Mouse (Mus musculus) left cerebral cortex, postnatal 10 days (tissue): ENCODE measurements around the gene Adamtsl5. TPM values are rescaled to one million over a fixed set of nuclear protein-coding genes. Genes with fewer than 3 reads are reported as not detected.
"Not testable (repeated sequence)": the region's sequence is repeated elsewhere in the genome, so short reads cannot be mapped to it uniquely, and the experiment has no call there.

Experiments used
- DNase-seq, 2 experiments: peaks; one replicate each; pipeline ENCODE4 v3.0.0; 2021 to 2022; ENCODE audit warnings: low spot score in 2 of 2, mixed read lengths in 1 of 2; ENCODE audit errors: extremely low spot score in 1 of 2
- intact Hi-C: fragments of 180-260 bp; cut with DNase I; formaldehyde crosslinking; loops from one replicate; pipeline ENCODE4 v1.15.1; 2025
- total RNA-seq, 2 experiments: library from RNA; stranded (reverse); gene quantifications; 2 replicates each; pipeline ENCODE4 v1.2.3; 2021

Gene Adamtsl5
- total RNA-seq, 2 experiments from 2014 or later, result 0.66 to 0.85 TPM

- intact Hi-C loops, result loop anchor here (10.0 kb wide), 1 partner anchor 157 kb away; no protein-coding TSS in a partner anchor
- peak in 1 of 2 experiments; percentile 39 for DNase-seq
Observed at GRCm38 (mm10) chr10:80347514-80347967, 671 bp downstream of the Adamtsl5 start.

- DNase-seq, result not testable (repeated sequence)
Observed at GRCm38 (mm10) chr10:80345929-80346328, 2.3 kb downstream of the Adamtsl5 start.

GRCm38 (mm10) chr10:80345122-80345521 is 3.1 kb downstream of the Adamtsl5 start:
- DNase-seq, result no peak

More at GRCm38 (mm10) chr10:80345929-80346328, 2.3 kb downstream of the Adamtsl5 start:
- intact Hi-C loops, result loop anchor here (10.0 kb wide), 1 partner anchor 159 kb away; no protein-coding TSS in a partner anchor

GRCm38 (mm10) chr10:80344131-80344661 is 4.0 kb downstream of the Adamtsl5 start:
- no peak for DNase-seq
- intact Hi-C loops, result loop anchor here (10.0 kb wide), 1 partner anchor 161 kb away; no protein-coding TSS in a partner anchor

More at GRCm38 (mm10) chr10:80345122-80345521, 3.1 kb downstream of the Adamtsl5 start:
- intact Hi-C loops, result loop anchor here (10.0 kb wide), 1 partner anchor 160 kb away; no protein-coding TSS in a partner anchor

- DNase-seq, result no peak
Observed at GRCm38 (mm10) chr10:80343425-80343895, 4.8 kb downstream of the Adamtsl5 start.

DNA sequence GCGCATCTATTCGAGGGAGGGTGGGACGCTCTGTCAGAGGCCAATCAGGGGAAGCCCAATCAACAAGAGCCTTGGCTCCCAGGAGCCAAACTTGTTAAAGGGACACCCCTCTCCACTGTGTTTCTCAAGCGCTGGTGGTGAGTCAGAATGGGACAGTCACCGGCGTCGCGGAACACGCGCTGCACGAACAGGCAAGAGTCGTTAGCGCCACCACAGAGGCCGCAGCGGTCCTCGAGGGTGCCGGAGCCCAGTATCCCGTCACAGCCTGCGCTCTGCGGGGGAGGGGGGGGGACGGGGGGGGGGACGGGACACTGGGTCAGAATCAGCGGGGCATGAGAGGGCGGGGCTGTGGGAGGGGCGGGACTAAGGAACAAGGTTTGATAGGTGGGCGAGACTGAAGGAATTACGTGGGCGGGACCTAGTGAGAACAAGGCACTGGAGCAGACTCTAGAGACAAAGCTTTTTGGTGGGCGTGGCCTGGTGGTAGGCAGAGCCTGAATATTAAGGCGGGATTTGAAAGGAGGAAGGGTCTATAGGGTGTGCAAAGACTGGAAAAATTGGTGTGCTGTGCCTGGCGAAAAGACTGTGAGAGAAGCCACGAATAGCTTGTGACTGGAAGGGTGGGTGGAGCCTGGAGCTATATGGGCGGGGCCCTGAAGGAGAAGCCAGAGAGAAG is 5.3 kb downstream of the Adamtsl5 start:
- intact Hi-C loops, result loop anchor here (10.0 kb wide), 1 partner anchor 162 kb away; no protein-coding TSS in a partner anchor
- DNase-seq, result peak in 1 of 2 experiments; percentile 53

More at GRCm38 (mm10) chr10:80343425-80343895, 4.8 kb downstream of the Adamtsl5 start:
- intact Hi-C loops, result loop anchor here (10.0 kb wide), 1 partner anchor 161 kb away; no protein-coding TSS in a partner anchor

GRCm38 (mm10) chr10:80342305-80342748 is 5.9 kb downstream of the Adamtsl5 start:
- no peak for DNase-seq
- intact Hi-C loops, result loop anchor here (10.0 kb wide), 1 partner anchor 162 kb away; no protein-coding TSS in a partner anchor

GRCm38 (mm10) chr10:80341491-80342304 is 6.5 kb downstream of the Adamtsl5 start:
- peak in 1 of 2 experiments; percentile 51 for DNase-seq
- intact Hi-C loops, result loop anchor here (2.0 to 10.0 kb wide), 2 partner anchors 33 to 163 kb away; no protein-coding TSS in a partner anchor

DNA sequence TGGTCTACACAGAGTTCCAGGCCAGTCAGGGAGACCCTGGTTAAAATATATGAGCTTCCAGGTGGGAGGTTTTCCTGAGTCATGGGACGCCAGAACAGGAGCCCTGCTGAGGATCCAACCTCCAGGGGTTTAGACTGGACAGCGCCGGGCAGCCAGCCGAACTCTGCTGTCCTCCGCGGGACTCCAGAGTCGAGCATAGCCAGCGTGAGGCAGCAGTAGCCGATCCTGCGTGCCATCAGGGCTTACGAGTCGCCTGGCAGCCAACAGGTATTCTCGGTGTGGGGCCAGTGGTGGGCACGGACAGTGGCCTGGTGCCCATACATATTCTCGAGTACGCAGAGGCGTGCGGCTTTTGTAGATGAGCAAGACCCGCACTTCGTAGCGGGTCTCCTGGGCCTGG is 7.2 kb downstream of the Adamtsl5 start:
- DNase-seq, result no peak
- intact Hi-C loops, result loop anchor here (2.0 to 10.0 kb wide), 2 partner anchors 34 to 164 kb away; no protein-coding TSS in a partner anchor

DNA sequence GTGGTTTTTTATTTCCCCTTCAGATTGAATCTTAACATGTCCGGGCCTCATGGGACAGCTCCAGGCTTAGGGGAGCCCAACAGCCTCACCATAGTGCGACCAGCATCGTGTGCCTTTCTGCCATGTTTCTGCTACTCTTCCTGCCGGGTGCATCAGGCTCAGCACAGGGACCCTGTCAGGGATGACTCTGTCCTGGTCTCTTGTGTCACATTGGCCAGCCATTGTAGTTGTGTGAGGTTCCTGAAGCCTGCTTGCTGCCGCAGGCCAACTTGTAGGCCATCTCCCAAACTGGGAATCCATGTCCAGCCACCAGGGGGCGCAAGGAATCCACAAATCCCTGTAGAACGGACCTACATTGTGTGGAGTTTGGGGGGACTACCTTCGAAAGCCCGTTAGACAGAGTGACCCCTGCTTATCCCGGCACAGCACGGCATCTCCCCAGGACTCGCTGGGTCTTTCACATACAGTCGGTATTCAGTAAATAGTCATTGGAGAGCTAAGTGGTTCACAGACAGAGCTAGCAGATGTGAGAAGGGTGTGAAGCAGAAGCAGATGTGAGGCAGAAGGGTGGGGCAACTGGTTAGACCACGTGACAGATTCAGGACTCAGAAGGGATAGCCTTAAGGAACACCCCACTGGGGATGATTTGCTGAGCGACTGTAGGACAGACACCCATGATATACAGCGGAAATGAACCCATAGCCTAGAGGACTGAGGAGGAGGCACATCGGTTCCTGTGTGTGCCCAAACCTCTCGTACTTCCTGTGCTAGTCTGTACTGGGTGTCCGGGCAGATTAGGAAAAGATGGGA is 8.1 kb downstream of the Adamtsl5 start:
- DNase-seq, result peak; percentile 74 to 86
- intact Hi-C loops, result loop anchor here (2.0 to 10.0 kb wide), 2 partner anchors 35 to 165 kb away; no protein-coding TSS in a partner anchor

DNA sequence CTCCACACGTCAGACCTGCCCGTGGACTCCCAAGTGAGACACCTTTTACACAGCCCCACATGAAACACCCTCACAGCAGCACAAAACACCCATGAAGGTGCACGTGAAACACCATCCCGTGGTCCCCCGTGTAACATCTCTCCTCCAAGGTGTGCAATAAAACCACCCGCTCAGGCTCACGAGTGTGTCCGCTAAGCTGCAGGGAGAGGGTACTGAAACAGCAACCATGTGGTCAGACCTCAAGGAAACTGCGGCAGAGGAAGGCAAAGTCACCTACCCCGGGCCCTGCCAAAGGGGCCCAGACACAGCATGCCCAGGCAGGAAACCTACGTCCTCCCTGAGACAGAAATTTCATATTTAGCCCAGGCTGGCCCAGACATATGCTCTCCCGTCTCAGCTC is 11.9 kb downstream of the Adamtsl5 start:
- no peak for DNase-seq
- intact Hi-C loops, result no loop called here

DNA sequence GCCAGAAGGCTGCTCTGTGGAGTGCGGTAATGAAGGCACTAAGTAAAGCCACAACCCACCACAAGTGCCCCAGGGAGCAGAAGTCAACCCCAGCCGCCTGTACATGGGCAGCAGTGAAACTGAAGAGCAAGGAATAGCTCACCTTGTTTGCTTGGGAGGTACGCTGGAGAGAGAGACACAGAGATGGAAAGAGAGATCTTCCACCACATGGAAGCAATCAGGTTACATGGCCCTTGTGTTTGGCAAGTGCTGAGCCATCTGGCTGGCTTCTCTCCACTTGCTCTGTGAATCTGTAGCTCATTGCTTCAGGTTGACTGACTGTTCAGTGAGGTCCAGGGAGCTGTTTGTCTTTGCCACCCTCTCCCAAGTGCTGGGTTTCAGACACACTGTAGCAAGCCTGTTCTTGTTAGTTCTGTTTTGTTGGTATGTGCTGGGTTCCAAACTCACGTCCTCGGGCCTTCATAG is 15.7 kb downstream of the Adamtsl5 start:
- DNase-seq, result no peak
- intact Hi-C loops, result no loop called here

DNA sequence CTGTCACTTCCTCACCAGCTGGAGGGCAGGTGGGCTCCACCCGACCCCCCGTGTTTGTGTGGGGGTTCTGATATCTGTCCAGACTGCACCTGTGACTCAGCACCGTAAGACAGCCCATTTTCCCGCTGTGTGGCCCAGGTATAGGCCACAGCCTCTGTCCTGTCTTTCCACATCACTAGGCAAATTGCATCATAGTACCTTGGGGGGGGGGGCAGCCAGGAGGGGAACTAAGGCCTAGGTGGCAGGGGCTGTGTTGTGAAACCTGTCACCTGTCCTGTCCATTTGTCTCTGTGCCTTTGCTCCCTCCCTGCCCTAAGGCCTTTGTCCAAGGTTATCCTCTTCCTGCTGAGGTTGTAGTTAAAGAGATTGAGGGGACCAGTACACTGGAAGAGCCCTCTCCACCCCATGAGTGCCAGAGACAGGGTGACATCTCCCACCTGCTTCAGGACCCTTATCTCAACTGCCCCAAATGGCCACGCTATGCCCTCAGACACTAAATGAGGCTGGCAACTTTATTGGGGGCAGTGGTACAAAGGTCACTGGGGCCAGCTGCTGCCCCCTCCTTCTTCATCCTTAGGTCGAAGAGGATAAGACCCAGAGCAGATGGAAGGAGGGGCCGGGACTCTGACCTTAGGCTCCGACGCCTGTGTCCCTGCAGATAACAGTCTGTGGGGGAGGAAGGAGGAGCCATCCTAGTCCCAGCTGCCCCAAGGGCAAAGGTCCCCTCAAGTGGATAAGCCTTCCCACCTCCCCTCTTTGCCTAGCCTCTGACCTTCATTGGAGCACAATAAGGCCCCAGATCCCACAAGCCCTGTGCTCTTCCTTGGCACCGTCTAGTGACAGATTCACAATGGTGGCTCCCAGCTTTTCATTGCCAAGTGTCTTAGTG is 16.3 kb downstream of the Adamtsl5 start:
- intact Hi-C loops, result no loop called here
- DNase-seq, result no peak

DNA sequence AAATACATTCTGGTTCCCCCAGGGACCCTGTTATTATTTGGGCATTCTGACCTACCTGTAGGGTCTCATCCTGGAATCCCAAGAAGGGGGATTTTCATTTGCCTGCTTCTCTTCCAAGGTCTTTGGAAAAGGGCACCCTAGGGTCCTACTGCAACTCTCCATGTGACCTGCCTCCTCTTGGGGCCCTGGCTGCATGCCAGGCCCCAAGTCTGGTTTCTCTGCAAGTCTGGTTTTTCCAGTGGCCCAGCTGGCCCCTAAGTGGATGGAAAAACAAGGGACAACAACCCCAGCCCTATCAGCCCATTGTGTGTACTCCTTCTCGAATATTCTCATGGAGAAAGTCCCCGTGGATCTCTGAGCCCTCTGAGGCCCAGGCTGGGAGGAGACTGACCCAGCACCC is 17.3 kb downstream of the Adamtsl5 start:
- DNase-seq, result no peak
- intact Hi-C loops, result no loop called here

- no peak for DNase-seq
- intact Hi-C loops, result no loop called here
Observed at GRCm38 (mm10) chr10:80330084-80330483, 18.1 kb downstream of the Adamtsl5 start.

DNA sequence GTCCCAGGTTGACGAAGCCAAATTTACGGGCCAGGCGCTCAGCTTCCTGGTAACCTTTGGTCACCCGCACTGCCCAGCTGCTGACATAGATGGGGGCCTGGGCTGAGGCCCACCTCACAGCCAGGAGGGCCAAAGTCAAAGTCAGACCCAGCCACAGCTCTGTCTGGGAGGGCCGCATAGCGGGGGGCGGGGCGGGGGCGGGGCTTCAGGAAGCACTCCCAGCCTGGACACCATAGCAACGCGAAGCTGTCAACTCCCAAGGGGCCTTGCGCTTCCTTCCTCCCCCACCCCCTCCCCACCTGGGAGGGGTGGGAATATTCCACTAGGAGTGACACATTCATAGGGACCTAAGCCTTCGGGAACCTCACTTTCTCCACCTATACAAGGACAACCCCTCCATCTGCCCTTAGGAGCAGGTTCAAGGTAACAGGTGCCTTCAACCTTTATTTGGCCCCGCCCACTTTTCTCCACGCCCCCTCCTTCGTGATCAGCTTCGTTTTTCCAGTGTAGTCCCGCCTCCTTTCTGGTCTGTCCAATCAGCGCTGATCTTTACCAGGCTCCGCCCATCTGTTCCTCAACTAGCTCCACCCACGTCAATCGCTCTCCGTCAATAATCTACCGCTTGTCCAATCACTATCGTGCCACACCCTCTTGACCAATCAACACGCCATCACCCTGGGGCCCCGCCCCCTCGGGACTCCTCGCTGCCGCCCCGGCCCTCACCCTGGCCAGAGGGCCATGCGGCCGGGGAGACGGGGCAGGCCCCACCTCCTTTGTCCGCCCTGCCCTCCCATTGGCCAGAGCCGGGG is 18.7 kb downstream of the Adamtsl5 start, which contains the start of the genes Pcsk4 and Reep6:
Pcsk4 (minus strand) TSS at position 226 of the 809 bp plus-strand sequence.
Reep6 (plus strand) TSS at position 681 of the 809 bp plus-strand sequence.
- intact Hi-C loops, result no loop called here
- peak; percentile 96 to 99 for DNase-seq
